Mouse (Mus musculus): ENCODE measurements around the gene Gm17304.

Gm17304 gene

DNA sequence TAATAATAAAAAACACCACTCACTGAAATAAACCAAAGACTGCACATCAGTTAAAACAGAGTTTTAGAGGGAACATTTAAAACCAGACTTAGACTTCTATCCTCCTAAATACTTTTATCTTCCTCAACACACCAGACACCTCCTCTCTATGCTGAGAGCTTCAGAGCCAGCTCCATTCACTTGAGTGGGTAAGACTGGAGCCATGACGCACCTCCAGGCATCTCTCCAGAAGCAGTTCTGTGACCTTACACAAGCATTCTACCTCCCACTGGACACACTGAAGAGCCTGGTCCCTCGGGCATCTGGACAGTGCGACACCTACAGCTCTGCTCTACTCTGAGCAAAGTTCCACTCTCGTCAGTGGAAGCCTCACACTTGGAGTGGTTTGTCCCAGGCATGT lies 14.4 kb downstream of the Gm17304 start:
- DNase-seq (ENCODE audit: low spot score in 2 of 2), result no peak

DNA sequence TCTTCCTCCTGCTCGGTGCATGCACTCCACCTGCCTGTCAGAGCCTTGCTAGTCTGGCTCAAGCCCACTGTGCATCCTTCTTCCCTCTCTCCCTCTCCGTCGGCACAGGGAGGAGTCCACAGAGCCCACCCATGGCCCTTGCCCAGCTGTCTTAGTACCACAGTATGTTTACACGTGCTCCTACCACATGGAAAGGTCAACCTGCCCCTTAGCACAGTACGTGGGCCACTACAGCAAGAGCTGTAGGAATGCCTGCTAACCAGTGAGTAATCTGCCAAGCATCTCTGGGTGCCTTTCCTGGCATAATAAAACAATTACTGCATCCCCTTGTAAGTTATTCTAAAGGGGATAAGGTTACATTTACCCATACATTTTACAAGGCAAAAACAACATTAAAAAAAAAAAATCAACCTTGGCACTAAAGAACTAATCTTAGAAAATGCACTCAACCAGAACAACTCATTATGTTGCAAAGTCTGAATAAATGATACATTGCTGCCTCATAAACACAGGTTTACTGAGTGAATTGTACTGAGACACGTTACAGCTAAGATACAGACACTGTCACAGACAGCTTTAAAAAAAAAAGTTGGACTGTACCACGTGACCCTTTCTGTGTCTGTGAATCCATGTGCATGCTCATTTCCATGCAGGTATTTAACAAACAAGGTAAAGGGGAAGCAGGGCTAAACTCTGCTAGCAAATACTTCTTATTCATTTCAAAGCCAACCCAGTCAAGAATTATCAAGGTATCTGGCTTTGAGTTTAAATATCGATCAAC lies 19.7 kb downstream of the Gm17304 start:
- DNase-seq (ENCODE audit: low spot score in 2 of 2), result no peak

DNA sequence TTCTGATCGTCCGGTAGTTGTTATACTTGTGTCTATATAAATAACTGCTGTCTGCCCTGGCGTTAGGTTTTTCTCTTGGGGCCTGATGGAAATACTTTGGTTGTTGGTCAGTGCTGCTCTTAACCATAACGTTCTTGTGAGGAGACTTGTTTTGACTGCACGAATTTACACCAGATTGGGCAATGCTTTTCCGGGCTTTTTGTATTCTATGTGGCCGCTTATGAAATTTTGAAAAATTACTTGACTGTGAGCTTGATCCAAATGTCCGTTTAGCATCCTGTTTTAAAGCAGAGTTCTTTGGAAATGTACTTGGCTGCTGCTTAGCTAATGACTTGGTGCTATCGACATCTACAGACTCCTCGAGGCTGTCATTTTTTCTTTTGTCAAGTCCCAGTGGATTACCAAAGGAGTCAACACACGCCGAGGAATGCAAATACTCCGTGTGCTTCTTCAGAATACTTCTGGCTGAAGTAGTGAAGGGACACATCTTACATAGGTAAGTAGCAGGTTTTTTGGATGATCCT lies 27.6 kb downstream of the Gm17304 start:
- no peak for DNase-seq (ENCODE audit: low spot score in 2 of 2)

DNA sequence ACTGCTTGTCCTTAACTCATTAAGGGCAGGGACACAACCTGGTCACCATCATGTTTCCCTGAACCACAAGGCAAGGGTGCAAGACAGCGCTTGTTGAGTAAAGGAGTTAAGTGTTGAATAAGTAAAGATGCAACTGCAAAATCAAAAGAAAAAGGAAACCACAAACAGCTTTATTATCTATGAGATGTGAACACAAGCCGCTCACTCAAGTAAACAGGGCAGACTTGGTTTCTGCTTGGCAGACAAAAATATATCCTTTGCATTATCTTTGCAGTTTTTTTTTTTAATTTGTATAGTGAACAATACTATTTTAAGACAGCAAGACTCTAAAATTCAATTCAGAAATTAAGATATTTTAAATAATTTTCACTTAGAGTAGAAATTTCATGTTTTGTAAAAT lies 30.7 kb downstream of the Gm17304 start:
- DNase-seq (ENCODE audit: low spot score in 2 of 2), result no peak

DNA sequence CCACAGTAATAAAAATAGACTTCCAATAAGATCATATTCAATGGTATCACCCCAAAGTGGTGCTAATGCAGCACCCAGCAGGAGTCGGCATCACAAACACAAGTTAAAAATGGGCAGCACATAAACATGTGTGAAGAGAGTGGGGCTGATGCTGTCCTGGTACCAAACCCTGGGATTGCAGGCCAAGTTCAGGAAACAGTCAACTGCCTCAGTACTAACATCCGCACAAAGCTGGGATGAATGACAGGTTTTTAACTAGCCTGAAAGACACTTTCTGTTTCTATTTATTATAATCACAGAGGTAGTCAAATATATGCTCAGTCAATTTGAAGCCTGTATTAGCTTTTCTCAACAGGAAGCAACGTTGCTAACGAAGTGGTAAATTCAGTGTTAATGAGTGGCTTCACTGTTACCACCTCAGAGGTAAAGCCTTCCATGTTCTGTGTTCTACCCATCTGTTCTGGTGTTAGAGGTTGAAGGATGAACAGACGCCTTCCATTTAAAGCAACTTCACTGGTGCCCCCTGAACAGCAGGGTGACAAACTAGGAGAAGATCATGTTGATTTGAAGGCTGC lies 31.4 kb downstream of the Gm17304 start:
- DNase-seq (ENCODE audit: low spot score in 2 of 2), result no peak

DNA sequence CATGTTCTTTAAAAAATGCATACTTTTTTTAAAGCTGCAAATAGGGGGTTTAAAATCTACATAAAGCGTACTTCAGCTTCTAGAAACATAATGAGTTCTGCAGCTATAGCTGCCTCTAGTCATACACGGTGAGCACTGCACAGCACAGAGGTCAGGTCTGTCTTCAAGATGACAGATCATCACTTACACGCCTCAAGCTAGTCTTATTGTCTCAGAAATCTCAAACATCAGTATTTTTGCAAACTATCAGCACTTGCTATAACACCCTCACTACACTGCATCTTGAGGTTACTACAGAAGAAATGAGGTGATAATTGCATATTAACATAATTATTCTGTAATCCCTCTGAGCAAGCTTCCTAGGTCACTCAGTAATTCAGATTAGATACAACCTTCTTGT lies 33.0 kb downstream of the Gm17304 start:
- no peak for DNase-seq (ENCODE audit: low spot score in 2 of 2)

DNA sequence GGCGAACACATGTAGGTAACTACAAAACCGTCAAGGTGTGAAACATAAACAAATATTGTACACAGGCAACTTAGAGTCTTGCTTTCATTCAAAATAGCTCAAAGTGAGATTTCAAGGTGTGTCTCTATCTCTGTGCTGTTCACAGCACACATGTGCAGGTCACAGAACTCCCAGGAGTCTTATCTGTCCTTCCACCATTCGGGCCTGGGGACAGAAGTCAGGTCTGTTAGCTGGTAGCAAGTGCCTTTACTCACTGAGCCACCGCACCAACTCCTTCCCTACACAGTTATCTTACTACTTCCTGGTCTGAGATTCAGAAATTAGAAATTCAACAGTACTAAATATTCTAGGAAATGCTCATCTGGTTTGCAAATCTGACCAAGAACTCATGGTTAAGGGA lies 34.5 kb downstream of the Gm17304 start:
- no peak for DNase-seq (ENCODE audit: low spot score in 2 of 2)

DNA sequence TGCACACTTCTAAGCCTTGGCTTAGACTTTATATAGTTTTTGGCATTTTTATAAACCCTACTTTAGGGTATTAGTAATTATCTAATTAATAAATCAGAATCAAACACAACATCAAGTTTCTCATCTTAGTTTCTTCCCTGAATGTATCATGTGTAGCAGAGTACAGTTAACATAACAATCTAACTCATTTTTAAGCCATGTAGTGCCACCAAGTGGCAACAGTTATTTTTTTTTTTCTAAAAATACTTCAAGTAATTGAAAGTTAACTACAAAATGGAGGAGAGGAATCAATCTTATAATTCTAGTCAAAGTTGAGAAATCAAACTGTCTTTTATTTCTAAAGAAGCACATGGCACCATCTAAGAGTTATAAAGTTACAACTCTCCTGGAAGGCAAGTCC lies 40.5 kb downstream of the Gm17304 start:
- DNase-seq (ENCODE audit: low spot score in 2 of 2), result no peak

DNA sequence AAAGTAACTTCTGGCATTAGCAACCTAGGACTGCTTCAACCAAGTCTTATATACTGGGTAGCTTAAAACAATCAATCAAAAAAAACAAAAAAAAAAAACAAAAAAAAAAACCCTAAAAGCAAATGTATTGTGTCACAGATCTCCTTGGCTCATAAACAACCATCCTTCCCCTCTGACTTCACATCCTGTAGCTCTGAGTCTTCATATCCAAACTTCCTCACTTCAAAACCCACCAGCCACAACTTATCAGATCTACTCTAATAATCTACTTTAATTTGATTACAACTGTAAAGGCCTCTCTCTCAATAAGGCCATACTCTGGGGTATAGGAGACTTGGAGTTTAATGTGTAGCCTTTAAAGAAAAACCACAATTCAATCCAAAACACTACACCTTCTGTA lies 41.1 kb downstream of the Gm17304 start:
- no peak for DNase-seq (ENCODE audit: low spot score in 2 of 2)

DNA sequence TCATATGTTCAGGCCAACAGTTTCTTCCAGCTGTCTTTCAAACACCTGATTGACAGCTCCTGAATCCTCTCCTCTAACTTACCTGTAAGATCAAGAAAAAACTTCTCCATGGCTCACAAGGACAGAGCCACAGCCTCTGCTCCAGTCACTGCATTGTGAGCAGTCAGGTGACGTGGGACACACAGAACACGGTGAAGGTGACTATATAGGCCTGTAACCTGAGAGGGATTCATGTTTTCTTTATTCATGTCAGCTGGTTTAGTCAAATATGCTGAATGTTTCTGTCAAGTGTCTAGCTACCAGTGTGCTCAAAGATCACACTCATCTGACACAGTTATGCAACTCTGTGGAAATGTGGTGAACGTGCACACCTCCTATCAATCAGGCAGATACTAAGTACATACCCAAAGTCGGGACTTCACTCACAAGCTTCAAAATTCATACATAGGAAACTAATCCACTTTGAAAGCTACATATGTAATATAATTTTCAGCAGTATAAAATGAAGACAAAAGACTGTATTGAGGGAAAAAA lies 43.4 kb downstream of the Gm17304 start:
- DNase-seq (ENCODE audit: low spot score in 2 of 2), result no peak

DNA sequence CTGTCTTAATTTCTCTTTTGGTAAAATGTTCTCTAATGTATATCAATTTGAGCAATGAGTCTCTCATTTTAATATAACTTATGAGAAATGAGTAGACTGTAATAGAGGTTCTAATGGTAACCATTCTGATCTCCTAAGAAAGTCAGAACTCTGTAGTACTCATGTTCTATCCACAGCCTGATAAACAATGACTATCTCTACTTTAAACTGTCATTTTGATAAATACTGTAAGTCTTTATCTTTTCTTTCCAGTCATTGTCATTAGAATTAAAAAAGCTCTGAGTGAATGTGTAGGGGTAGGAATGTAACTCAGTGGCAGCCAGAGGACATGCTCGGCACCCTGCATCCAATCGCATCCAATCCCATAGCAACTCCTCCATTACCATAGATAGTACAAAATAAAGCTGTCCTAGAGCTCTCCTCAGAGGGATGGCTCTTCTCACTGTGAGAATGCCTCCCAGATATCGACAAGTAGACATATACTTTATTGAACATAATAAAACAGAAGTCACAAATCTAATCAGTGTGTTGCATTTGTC lies 44.0 kb downstream of the Gm17304 start:
- no peak for DNase-seq (ENCODE audit: low spot score in 2 of 2)

Data from frontal cortex, postnatal 14 days (tissue).